Mouse (Mus musculus) adrenal gland, postnatal 14 days (tissue): ENCODE results near the gene Fth1. TPM values are rescaled to one million over a fixed set of nuclear protein-coding genes. Genes with fewer than 3 reads are reported as not detected.

Experiments used
- DNase-seq: peaks from one replicate; pipeline ENCODE4 v3.0.0; 2021; ENCODE audit warnings: mixed read lengths
- total RNA-seq: library from RNA; stranded (reverse); gene quantifications from 2 replicates; pipeline ENCODE4 v1.2.3, GENCODE M21; 2021

Fth1 gene
- total RNA-seq, 1 experiment from 2014 or later, result 2,352 TPM

DNA sequence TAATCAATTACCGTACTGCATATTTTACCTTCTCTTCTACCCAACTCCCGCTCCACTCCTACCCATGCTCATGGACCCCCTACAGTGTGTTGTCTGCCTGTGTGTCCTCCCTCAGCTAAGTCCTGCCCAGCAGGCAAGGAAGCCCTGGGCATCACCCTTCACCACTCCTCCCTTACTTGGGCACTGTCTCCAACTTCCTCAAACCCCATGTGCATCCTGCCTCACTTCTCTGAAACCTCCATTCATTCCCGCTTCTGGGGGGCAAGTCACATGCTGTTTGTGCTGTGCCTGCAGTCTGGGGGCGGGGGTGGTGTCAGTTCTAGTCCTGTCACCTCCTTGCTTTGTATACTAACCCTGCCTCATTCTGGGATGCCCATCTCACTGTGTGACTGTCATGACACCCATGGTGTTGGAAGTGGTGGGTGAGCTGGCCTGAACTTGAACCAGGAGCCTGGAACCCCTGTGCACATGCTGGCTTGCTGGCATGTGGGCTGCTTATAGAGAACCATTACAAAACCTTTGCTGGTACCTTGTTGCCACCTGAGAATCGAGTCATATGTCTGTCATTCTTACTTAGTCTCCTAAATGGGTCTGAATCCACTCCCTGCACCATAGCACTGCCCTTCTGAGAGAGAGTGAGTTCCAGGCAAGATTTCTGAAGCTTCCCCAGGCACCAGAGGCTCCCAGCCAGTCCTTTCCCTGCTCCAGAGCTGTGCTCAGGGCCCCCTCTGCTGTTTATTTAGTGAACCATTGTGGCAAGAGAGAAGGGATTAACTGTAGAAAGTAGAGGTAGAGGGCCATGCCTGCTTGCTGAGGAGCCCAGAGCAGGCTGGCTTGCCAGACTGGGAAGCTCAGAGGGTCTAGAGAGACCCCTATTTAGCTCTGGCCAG is 42.3 kb downstream of the Fth1 start:
- DNase-seq, result peak; percentile 61

DNA sequence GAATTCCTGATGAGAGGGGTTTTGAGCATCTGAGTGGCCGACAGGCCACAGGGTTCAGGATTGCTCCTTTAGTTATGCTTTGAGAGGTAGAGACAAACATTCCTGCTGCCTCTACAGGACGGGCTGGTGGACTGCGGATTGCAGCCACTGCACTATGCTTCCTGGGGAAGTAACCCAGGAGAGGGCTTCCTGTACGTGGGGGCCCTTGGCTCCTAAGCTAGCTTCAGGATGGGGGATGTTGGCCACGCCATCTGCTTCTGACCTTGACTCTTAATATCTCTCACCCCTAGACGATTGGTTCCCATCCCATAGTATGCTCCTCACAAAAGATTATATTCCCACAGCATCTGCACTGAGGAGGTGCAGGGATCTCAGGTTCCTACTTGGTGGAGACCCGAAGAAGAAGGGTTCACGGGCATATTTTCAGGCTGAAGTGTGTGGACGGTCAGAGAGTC is 42.9 kb downstream of the Fth1 start:
- DNase-seq, result peak; percentile 46

DNA sequence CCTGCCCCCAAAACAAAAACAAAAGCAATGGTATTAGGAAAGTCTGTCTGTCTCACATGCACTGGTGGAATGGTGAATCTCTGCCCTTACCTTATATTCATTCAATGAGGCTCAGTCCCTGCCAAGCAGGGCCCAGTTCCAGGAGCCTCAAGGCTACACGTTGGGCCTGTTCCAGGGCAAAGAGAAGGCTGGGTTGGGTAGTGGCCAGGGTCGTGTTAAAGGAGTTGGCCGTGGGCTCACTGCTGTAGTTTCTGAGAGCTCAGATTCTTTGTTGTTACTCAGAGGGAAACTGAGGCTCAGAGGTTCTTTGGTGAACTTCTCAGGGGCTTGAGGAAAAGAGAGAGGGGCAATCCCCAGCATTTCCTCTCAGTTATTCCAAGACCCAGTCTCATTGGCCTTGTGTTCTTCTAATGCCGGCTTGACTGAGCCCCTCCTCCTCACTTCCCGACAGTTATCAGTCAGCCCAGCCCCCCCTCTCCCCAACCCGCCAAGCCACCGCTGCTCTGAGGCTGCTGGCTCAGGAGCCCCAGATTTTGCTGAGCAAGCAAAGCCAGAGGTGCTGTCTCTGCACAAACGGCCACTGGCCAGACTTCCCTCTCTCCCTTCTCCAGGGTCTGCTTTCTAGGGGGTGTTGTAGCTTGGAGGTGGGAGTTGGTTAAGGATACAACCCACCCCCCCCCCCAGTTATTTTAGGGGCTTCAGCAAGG is 44.9 kb downstream of the Fth1 start:
- DNase-seq, result peak; percentile 91

DNA sequence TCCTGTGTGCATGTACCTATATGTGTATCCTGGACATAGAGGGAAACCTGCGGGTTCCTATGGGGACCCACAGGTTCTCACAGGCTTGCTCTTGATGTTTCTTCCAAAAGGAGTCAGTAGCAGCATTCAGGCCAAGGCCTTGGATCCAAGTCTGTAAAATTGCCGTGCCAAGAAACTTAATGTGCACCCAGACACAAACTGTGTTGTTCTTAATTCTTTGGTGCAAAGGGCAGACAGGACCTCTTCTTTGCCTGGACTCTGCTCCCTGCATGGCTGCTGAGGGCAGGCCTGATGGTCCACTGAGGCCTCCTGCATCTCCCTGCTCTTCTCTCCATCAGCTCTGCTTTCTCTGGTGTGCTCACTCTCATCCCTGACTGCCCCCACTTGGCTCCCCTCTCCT is 49.3 kb downstream of the Fth1 start:
- no peak for DNase-seq

DNA sequence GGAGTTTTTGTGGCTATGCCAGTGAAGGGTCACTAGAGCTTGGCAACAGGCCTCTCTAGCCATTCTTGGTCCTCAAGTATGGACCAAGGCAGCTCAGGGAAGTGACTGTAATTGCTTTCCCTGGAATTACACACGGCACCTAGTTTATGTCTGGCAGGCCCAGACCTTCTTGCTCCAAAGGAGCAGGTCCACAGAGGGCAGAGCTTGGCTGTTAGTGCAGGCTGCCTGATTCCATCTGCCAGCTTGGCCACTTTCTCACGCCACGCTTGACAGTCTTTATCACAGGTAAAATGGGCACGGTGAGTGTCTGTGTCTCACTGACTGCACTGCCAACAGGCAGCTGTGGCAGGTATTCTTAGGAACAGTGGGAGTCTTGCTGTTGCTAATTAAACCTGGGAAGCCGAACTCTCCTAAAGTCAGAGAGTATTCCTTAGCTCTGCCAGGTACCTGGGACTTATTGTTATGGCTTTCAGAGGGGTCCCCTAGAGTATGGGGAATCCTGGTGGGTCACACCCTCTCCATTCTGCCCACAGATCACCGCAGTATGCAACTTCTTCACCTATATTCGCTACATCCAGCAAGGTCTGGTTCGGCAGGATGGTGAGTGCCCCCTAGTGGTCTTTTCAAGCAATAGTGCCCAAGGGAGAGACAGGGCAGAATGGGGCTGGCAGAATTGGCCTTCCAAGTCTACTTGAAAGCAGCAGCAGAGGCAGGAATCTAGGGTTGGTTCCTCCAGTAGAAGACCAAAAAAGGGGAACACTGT is 53.0 kb downstream of the Fth1 start:
- DNase-seq, result peak; percentile 81

DNA sequence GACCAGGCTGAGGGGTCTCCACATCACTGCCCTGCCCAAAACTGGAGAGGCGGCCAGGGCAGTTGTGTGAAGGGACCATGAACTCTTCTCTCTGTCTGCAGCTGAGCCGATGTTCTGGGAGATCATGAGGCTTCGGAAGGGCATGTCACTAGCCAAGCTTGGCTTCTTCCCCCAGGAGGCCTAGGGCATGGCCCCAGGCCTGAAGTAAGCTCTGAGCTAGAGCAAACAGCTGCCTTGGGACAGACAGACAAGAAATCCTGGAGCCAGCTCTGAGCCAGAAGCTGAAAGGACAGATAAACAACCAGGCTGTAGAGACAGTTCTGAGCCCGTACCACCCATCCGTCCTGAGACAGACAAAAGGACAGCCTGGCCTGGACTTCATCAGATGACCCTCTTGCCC is 54.0 kb downstream of the Fth1 start:
- DNase-seq, result no peak

Other genes starting within 250 kb of the Fth1 start
- not detected in 2 replicates for gene Scgb2a2, start 133.0 kb upstream of the Fth1 start, total RNA-seq
- 25.3 and 29.3 TPM in 2 replicates for gene Incenp, start 81.0 kb upstream of the Fth1 start, total RNA-seq
- gene Best1, start 21.0 kb downstream of the Fth1 start, total RNA-seq, result 0.19 TPM in 1 of 2 replicates, not detected in the other
- 9.7 and 10.1 TPM in 2 replicates for gene Rab3il1, start 21.1 kb downstream of the Fth1 start, total RNA-seq
- gene Fads3, start 61.0 kb downstream of the Fth1 start, total RNA-seq, result 11.3 and 14.0 TPM in 2 replicates
- 806 and 858 TPM in 2 replicates for gene Fads2, start 121.1 kb downstream of the Fth1 start, total RNA-seq
- gene Fads1, start 202.3 kb downstream of the Fth1 start, total RNA-seq, result 324 and 362 TPM in 2 replicates
- 161 and 170 TPM in 2 replicates for gene Tmem258, start 223.4 kb downstream of the Fth1 start, total RNA-seq
- 20.6 and 21.7 TPM in 2 replicates for gene Fen1, start 223.6 kb downstream of the Fth1 start, total RNA-seq